Mouse (Mus musculus): Measurements from ENCODE around the gene Gdf15. TPM values are rescaled to one million over a fixed set of nuclear protein-coding genes. Genes with fewer than 3 reads are reported as not detected.
A peak's percentile ranks its signal among the peaks of the same experiment; 100 is the strongest.

The Gdf15 gene
- polyA plus RNA-seq, 1 experiment from 2014 or later = 0.15 TPM

DNA sequence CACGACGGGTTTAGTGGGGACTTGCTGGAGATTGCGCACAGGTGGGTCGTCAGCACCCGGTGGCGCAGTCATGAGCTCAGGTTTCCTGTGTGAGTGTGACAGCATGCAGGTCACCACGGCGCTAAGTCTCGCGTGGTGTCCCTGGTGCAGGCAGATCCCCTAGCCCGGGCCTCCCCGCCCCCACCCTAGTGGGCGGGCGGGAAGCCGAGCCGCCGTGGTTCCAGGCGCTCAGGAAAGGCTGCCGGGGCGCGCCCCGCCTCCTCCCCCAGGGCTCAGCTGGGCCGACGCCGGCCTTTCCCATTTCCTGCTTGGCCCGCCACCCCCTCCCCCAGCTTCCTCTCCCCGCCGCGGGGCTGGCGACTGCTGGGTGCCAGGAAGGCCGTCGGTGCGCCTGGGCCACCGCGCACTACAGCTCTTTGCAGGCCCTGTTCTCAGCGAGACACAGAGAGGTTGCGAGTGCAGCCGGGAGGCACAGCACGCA is 22.8 kb downstream of the Gdf15 start:
- Histone ChIP-seq H3K4me2 (ENCODE audit: low read depth, severe bottlenecking) (peak overlapping the region; percentile 77), H3K4me1 (ENCODE audit: control insufficient read depth, insufficient read depth, low read length) (peaks cover 25% of the 10 kb centered on the region)

DNA sequence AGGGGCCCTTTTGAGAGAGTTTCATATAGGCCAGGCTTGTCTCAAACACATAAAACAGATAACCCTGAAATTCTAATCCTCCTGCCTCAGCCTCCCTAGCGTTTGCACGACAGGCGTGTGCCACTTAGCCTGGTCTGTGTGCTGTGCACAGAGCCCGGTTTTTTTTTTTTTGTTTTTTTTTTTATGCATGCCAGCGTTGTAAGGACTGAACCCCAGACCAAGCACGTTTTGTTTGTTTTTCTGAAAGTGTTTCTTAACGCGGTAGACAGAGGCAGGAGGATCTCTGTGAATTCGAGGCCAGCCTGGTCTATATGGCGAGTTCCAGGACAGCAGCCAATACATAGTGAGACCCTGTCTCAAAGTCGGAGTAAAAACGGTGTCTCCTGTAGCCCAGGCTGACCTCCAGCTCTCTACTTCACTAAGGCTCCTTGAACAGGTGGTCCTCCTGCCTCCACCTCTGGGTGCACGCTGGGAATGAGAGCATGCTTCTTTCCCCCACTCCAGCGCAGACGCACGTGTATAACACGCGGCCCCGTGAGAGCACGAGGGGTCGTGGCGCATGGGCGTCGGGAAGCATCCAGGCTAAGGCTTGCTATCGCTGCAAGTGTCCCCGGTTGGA is 23.4 kb downstream of the Gdf15 start, which contains the start of gene Ssbp4:
TSS of gene Ssbp4 (minus strand) at position 124 of the 619 bp plus-strand sequence.
- ATAC-seq (ENCODE audit: insufficient number of reproducible peaks, low FRiP score, low TSS enrichment, low read depth) (peak; percentile 2; the same call in 1 of the 2 replicates), DNase-seq (ENCODE audit: low spot score) (no peak)
- Histone ChIP-seq H3K9ac (ENCODE audit: low read length) (peak within 1 kb of the TSS; percentile 92), H3K4me1 (ENCODE audit: control insufficient read depth, insufficient read depth, low read length) (peaks cover 26% of the 10 kb centered on the region), H3K36me3 (ENCODE audit: control insufficient read depth, insufficient read depth, low read length) (no peaks in the 10 kb centered on the region; the same call in 1 of the 2 replicates), H3K4me3 (ENCODE audit: low read depth, low read length) (peak within 1 kb of the TSS; percentile 79), H3K27me3 (ENCODE audit: control insufficient read depth, insufficient read depth, low read length) (no peaks in the 10 kb centered on the region), H3K4me2 (ENCODE audit: low read depth, severe bottlenecking) (peak within 1 kb of the TSS; percentile 90), H3K9me3 (ENCODE audit: control insufficient read depth, low read length) (no peaks in the 10 kb centered on the region), H3K27ac (replicated peaks; ENCODE audit: low read depth, low read length) (peak within 1 kb of the TSS; percentile 100)
- 5% methylated on average over 26 of the region's 26 CpGs for WGBS

More for the DNA sequence above, 22.8 kb downstream of the Gdf15 start:
- peak overlapping the region; percentile 42 for H3K4me3 ChIP-seq (ENCODE audit: low read depth, low read length)
- WGBS = under 1% methylated on average over 35 of the region's 39 CpGs
- ATAC-seq (ENCODE audit: insufficient number of reproducible peaks, low FRiP score, low TSS enrichment, low read depth) = peak; percentile 74
- no peaks in the 10 kb centered on the region; the same call in 1 of the 2 replicates for H3K36me3 ChIP-seq (ENCODE audit: control insufficient read depth, insufficient read depth, low read length)
- peak; percentile 94 for DNase-seq (ENCODE audit: low spot score)
- peak overlapping the region; percentile 100 for H3K27ac ChIP-seq (replicated peaks; ENCODE audit: low read depth, low read length)
- H3K27me3 ChIP-seq (ENCODE audit: control insufficient read depth, insufficient read depth, low read length) = no peaks in the 10 kb centered on the region
- H3K9ac ChIP-seq (ENCODE audit: low read length) = peak overlapping the region; percentile 85
- H3K9me3 ChIP-seq (ENCODE audit: control insufficient read depth, low read length) = no peaks in the 10 kb centered on the region

DNA sequence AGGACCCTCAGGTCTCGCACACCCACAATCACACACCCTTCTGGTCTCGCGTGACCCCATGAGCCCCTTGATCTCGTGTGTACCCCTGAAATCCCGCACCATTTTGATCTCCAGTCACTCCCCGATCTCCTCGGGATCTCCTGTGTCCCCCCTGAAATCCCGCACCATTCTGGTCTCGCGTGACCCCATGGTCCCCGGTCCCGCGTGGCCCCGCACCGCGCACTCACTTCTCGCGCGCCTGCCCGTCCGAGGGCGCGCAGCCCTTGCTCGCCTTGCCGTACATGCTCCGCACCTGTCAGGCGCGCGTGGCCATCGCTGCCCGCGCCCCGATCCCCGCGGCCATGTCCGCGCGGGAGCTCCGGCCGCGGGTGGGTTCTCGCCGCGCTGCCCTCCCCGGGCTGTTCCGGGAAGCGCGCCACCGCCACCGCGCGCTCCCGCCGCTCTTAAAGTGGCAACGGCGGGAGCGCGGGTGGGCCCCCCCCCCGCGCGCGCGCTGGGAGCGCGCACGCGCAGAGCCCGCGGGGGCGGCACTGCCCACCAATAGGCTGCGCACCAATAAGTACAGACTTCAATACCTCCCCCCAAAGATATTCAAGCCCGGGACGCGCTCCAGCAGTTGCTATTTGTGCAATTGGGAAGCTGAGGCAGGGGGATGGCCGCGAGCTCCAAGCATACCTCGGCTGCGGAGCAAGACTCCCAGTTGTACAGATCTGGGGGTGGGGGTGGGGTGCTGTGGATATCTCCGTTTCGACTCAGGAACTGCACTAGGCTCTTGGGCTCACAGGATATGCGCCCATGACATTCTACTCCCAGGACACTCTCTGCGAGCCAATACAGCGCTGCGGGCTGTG is 24.1 kb downstream of the Gdf15 start:
- Histone ChIP-seq H3K27me3 (ENCODE audit: control insufficient read depth, insufficient read depth, low read length) (no peaks in the 10 kb centered on the region), H3K36me3 (ENCODE audit: control insufficient read depth, insufficient read depth, low read length) (no peaks in the 10 kb centered on the region; the same call in 1 of the 2 replicates), H3K27ac (replicated peaks; ENCODE audit: low read depth, low read length) (peak overlapping the region; percentile 100), H3K4me1 (ENCODE audit: control insufficient read depth, insufficient read depth, low read length) (peaks cover 26% of the 10 kb centered on the region), H3K4me2 (ENCODE audit: low read depth, severe bottlenecking) (peak overlapping the region; percentile 90), H3K9me3 (ENCODE audit: control insufficient read depth, low read length) (no peaks in the 10 kb centered on the region), H3K9ac (ENCODE audit: low read length) (peak overlapping the region; percentile 92), H3K4me3 (ENCODE audit: low read depth, low read length) (peak overlapping the region; percentile 79)
- DNase-seq (ENCODE audit: low spot score) (peak; percentile 79), ATAC-seq (ENCODE audit: insufficient number of reproducible peaks, low FRiP score, low TSS enrichment, low read depth) (no peak)
- 1% methylated on average over 84 of the region's 84 CpGs for whole genome bisulfite sequencing

DNA sequence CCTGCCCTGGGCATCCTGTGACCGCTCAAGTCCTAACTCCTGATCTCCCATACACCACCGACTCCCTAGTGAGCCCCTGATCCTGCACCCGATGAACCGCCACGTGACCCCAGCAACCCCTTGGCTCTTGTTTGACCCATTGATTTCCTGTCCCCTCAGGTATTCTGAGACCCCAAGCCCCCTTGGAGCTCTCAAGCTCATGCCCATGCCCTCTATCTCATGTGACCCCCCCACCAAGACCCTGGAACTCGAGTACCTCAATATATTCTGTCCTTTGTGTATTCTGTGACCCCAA is 24.7 kb downstream of the Gdf15 start:
- Histone ChIP-seq H3K27me3 (ENCODE audit: control insufficient read depth, insufficient read depth, low read length) (no peaks in the 10 kb centered on the region), H3K27ac (replicated peaks; ENCODE audit: low read depth, low read length) (peak overlapping the region; percentile 100; the same call in 1 of the 2 replicates), H3K9ac (ENCODE audit: low read length) (peak overlapping the region; percentile 92), H3K36me3 (ENCODE audit: control insufficient read depth, insufficient read depth, low read length) (peaks cover 3% of the 10 kb centered on the region; the same call in 1 of the 2 replicates), H3K9me3 (ENCODE audit: control insufficient read depth, low read length) (no peaks in the 10 kb centered on the region), H3K4me3 (ENCODE audit: low read depth, low read length) (peak overlapping the region; percentile 79), H3K4me2 (ENCODE audit: low read depth, severe bottlenecking) (peak overlapping the region; percentile 90), H3K4me1 (ENCODE audit: control insufficient read depth, insufficient read depth, low read length) (peaks cover 26% of the 10 kb centered on the region)
- 22% methylated on average over 6 of the region's 6 CpGs for WGBS
- ATAC-seq (ENCODE audit: insufficient number of reproducible peaks, low FRiP score, low TSS enrichment, low read depth) (no peak), DNase-seq (ENCODE audit: low spot score) (no peak)

DNA sequence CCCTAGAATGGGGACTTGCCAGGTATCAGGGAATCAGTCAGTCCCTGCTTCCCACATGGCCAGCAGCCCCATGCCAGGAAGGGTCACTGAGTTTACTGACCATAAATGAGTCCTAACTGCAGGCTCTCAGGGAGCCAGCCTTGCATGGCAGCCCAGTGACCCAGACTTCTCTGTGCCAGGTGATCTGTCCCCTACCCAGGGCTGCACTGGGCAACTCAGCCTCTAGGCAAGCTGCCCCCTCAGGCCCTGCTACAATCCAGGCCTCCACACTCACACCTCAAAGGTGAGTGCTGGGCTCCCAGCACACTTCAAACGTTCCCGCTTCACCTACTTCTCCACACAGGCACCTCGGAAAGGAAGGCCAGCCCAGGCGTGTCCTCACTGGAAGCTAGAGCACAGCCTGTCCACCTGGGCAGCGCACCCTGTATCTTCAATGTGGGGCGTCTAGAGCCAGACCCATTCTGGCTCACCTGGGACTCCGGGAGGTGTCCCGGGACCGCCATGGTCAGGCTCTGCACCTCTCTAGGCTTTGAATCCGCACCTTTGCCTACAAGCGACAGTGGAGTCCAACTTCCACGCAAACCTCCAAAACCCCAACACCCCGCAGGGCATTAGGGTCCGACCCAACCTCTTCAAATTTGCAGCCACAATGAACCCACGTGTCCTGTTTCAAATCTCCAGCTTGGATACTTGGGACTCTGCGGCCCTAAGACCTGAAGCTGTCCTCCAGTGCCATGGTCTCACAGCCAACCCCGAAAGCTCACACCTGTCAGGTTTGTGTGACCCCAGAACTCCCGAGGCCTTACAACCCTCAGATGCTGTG is 25.3 kb downstream of the Gdf15 start:
- H3K9ac ChIP-seq (ENCODE audit: low read length) = peak overlapping the region; percentile 92
- ATAC-seq (ENCODE audit: insufficient number of reproducible peaks, low FRiP score, low TSS enrichment, low read depth) = no peak
- DNase-seq (ENCODE audit: low spot score) = no peak
- no peaks in the 10 kb centered on the region for H3K27me3 ChIP-seq (ENCODE audit: control insufficient read depth, insufficient read depth, low read length)
- peak overlapping the region; percentile 79 for H3K4me3 ChIP-seq (ENCODE audit: low read depth, low read length)
- peak overlapping the region; percentile 90 for H3K4me2 ChIP-seq (ENCODE audit: low read depth, severe bottlenecking)
- no peaks in the 10 kb centered on the region for H3K9me3 ChIP-seq (ENCODE audit: control insufficient read depth, low read length)
- H3K36me3 ChIP-seq (ENCODE audit: control insufficient read depth, insufficient read depth, low read length) = peaks cover 7% of the 10 kb centered on the region; the same call in 1 of the 2 replicates
- peaks cover 26% of the 10 kb centered on the region for H3K4me1 ChIP-seq (ENCODE audit: control insufficient read depth, insufficient read depth, low read length)
- WGBS = 61% methylated on average over 18 of the region's 18 CpGs
- peak overlapping the region; percentile 42; the same call in 1 of the 2 replicates for H3K27ac ChIP-seq (replicated peaks; ENCODE audit: low read depth, low read length)

DNA sequence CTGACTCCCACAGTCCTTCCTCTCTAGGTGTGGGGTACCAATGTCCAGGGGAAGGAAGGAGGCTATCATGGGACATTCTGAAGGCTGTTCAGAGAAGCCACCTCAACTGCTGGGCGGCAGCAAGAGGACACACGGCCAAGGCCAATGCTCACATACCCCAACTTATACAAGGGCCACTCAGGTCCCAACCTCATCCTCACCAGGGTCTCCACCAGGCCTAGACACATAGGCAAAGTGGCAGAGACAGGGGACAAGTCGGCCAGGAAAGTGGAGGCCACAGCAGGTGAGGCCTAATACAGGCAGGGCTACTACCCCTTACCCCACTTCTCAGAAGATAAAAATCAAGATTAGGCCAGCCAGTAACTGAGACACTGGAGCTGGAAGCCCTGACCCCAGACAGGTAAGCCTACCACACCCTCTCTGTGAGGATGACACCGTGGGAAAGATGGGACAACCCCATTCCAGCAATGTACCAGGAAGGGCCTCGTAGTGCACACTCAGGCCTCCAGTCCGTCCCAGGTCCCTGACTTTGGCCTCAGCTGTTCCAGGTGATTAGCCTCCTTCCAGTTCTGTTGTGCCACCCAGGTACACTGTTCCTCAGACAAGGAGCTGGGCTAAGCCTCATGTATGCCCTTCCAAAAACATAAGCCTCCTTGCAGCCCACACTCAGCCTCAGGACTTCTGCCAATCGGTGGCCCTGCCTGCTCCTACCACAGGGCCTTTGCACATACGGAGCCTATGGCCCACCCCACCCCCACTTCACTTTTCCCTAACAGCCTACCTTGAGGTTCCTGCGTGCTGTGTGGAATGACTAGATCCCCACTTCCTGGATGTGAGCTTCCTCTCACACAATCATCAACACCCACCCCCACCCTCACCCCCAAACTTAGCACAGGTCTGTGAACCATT is 26.1 kb downstream of the Gdf15 start:
- peak overlapping the region; percentile 90 for H3K4me2 ChIP-seq (ENCODE audit: low read depth, severe bottlenecking)
- DNase-seq (ENCODE audit: low spot score) (no peak), ATAC-seq (ENCODE audit: insufficient number of reproducible peaks, low FRiP score, low TSS enrichment, low read depth) (no peak)
- no peaks in the 10 kb centered on the region for H3K9me3 ChIP-seq (ENCODE audit: control insufficient read depth, low read length)
- peaks cover 31% of the 10 kb centered on the region for H3K4me1 ChIP-seq (ENCODE audit: control insufficient read depth, insufficient read depth, low read length)
- H3K9ac ChIP-seq (ENCODE audit: low read length) = peak overlapping the region; percentile 30; the same call in 1 of the 2 replicates
- no peak overlapping the region for H3K27ac ChIP-seq (replicated peaks; ENCODE audit: low read depth, low read length)
- peaks cover 11% of the 10 kb centered on the region for H3K36me3 ChIP-seq (ENCODE audit: control insufficient read depth, insufficient read depth, low read length)
- H3K27me3 ChIP-seq (ENCODE audit: control insufficient read depth, insufficient read depth, low read length) = no peaks in the 10 kb centered on the region
- no peak overlapping the region; the same call in 1 of the 2 replicates for H3K4me3 ChIP-seq (ENCODE audit: low read depth, low read length)
- 89% methylated on average over 9 of the region's 9 CpGs for WGBS

DNA sequence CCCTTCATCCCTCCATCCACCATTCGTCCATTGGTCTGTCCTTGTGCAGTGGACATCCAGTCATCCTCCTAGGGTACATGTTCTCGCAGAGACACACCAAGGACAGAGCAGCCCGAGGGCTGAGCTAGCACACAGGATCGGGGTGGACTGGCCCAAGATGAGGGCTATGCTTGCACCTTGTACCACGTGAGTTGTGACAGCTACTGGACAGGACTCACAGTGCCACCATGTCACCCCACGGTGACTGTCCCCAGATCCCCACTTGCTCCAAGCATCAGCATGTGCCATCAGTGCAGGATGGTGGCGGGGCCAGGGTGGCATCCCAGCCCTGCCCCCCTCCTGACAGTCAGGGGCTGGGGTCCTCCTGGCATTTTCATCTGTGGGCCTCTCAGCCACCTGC is 27.7 kb downstream of the Gdf15 start:
- H3K9ac ChIP-seq (ENCODE audit: low read length) = no peak overlapping the region
- no peak overlapping the region for H3K4me3 ChIP-seq (ENCODE audit: low read depth, low read length)
- H3K9me3 ChIP-seq (ENCODE audit: control insufficient read depth, low read length) = no peaks in the 10 kb centered on the region
- DNase-seq (ENCODE audit: low spot score) (no peak), ATAC-seq (ENCODE audit: insufficient number of reproducible peaks, low FRiP score, low TSS enrichment, low read depth) (no peak)
- H3K27me3 ChIP-seq (ENCODE audit: control insufficient read depth, insufficient read depth, low read length) = no peaks in the 10 kb centered on the region
- peak overlapping the region; percentile 4; the same call in 1 of the 2 replicates for H3K4me2 ChIP-seq (ENCODE audit: low read depth, severe bottlenecking)
- peaks cover 15% of the 10 kb centered on the region for H3K36me3 ChIP-seq (ENCODE audit: control insufficient read depth, insufficient read depth, low read length)
- H3K27ac ChIP-seq (replicated peaks; ENCODE audit: low read depth, low read length) = 0 out of 2 replicates have a peak overlapping the region, but pooled peaks have one; percentile 30
- WGBS = 88% methylated on average over 7 of the region's 7 CpGs
- H3K4me1 ChIP-seq (ENCODE audit: control insufficient read depth, insufficient read depth, low read length) = peaks cover 43% of the 10 kb centered on the region

Measured in limb, embryonic 11.5 days (tissue).